Mouse (Mus musculus) forebrain, embryonic 14.5 days (tissue): ENCODE measurements at regions not wholly inside any gene's neighbourhood (a gene's known extent, or its start where the extent isn't known, plus 50 kb on each side); places are given as distances from the start of the nearest gene placed in this dataset.

Source experiments
- ATAC-seq: fragments of 200-750 bp; cut with Nextera tagmentation; 2 replicates; pipeline ENCODE4 v1.8.0; 2017; ENCODE audit warnings: mild to moderate bottlenecking, moderate library complexity
- DNase-seq: peaks from one replicate; pipeline ENCODE4 v3.0.0-alpha.2; 2015; ENCODE audit warnings: low spot score
- H3K27ac ChIP-seq: fragments of 300-500 bp; sonication (generic); 2 replicates; pipeline ENCODE4 v1.5.1; 2014; ENCODE audit warnings: low read depth, mild to moderate bottlenecking, control low read depth, low read length, moderate library complexity
- H3K27me3 ChIP-seq: fragments of 300-500 bp; sonication (generic); replicated peaks from 2 replicates; pipeline ENCODE4 v1.6.1; 2014; ENCODE audit warnings: low read length, control low read depth, mixed read lengths; ENCODE audit not compliant: control insufficient read depth, insufficient read depth
- H3K36me3 ChIP-seq: fragments of 300-500 bp; sonication (generic); 2 replicates; pipeline ENCODE4 v1.6.1; 2014; ENCODE audit warnings: low read length, control low read depth; ENCODE audit not compliant: control insufficient read depth, insufficient read depth
- H3K4me1 ChIP-seq: fragments of 300-500 bp; sonication (generic); 2 replicates; pipeline ENCODE4 v1.6.1; 2014; ENCODE audit warnings: antibody characterized with exemption, low read length, control low read depth; ENCODE audit not compliant: control insufficient read depth, insufficient read depth
- H3K4me2 ChIP-seq: fragments of 300-500 bp; sonication (generic); 2 replicates; pipeline ENCODE4 v1.6.1; 2014; ENCODE audit warnings: mild to moderate bottlenecking, control low read depth, low read length
- H3K4me3 ChIP-seq: fragments of 300-500 bp; sonication (generic); 2 replicates; pipeline ENCODE4 v1.5.1; 2014; ENCODE audit warnings: low read depth, low read length, control low read depth
- H3K9ac ChIP-seq: fragments of 300-500 bp; sonication (generic); 2 replicates; pipeline ENCODE4 v1.6.1; 2014; ENCODE audit warnings: mild to moderate bottlenecking, low read length, control low read depth, moderate library complexity
- H3K9me3 ChIP-seq: fragments of 300-500 bp; sonication (generic); replicated peaks from 2 replicates; pipeline ENCODE4 v1.6.1; 2016; ENCODE audit warnings: low read length, control low read depth, mixed read lengths; ENCODE audit not compliant: control insufficient read depth
- WGBS: fragments of 180-500 bp; shearing (Covaris S2); extraction: QIAGEN DNeasy Blood & Tissue Kit; methylation state at CpG from one replicate; pipeline ENCODE4 v1.1.7; 2014; 5-methylcytosine and 5-hydroxymethylcytosine counted together

DNA sequence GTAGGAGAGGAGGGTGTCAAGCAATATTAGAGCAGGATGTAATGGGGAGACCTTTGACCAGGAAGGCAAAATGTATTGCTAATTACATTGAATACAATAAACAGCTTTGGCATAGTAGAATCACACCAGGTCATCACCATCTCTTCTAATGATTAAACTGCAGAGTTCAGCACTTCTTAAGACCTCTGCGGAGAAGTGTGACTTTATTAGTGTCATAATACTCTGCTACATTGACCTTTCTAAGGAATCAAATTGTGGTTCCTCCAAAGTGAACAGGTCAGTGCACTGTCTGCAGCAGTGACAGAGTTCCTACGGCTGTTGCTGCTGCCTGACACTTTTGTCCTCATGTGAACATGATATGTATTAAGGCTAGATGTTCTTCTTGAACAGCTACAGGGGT lies 228.0 kb upstream of the Gm11042 start:
- no peak overlapping the region for H3K9ac ChIP-seq
- H3K36me3 ChIP-seq: no peaks in the 10 kb centered on the region
- 78% methylated on average over 2 of the region's 2 CpGs for WGBS
- no peaks in the 10 kb centered on the region for H3K4me1 ChIP-seq
- no peaks in the 10 kb centered on the region for H3K27me3 ChIP-seq
- no peak overlapping the region for H3K4me2 ChIP-seq
- no peak for DNase-seq
- H3K9me3 ChIP-seq: no peaks in the 10 kb centered on the region
- no peak overlapping the region for H3K27ac ChIP-seq
- no peak for ATAC-seq
- no peak overlapping the region for H3K4me3 ChIP-seq

DNA sequence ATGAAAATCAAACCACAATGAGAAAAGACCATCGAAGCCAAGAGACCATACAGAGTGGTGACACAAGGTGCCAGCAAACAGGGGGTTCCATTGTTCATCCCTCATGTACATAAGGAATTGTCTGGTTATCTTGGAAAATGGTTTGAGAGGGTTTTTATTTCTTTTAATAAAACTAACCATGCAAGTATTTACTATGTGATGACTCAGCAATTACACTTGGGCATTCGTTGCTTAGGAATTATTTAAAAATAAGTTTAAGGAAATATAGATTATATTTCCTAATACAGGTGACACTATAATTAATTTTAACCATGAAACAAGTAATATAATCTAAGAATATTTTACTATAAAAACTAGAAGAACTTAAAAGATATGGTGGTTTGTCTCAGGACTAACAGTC lies 218.7 kb upstream of the Gm11042 start:
- Histone ChIP-seq H3K4me1 (no peaks in the 10 kb centered on the region), H3K4me2 (no peak overlapping the region), H3K27ac (no peak overlapping the region), H3K27me3 (no peaks in the 10 kb centered on the region), H3K4me3 (no peak overlapping the region), H3K36me3 (no peaks in the 10 kb centered on the region), H3K9ac (no peak overlapping the region), H3K9me3 (no peaks in the 10 kb centered on the region)
- WGBS: 93% methylated on average over 2 of the region's 2 CpGs
- DNase-seq: no peak
- no peak for ATAC-seq

DNA sequence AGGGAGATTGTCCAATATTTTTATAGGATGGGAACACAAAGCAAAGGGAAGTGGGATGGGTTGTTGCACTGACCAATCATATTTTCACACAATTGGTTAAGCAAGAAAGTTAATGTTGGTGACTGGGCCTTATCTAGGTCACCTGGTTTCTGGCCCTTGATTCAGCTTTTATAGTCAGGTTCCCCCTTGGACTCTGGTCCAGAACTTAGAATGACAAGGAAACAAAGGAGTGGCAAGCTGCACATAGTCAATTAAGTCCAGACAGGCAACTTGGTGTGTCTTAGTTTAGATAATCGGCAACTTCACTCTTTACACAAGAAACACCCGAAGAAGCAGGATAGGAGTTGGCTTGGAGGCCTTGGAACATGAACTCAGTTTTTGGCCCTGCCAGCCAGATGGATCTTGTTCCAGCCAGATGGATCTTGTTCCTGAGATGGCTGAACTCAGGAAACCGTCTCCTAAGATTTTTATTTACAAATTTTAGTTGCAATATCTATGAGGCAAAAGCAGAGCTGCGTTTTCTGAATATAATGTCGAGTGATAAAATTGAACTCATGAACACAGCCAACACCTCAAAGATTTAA lies 212.9 kb upstream of the Gm11042 start:
- Histone ChIP-seq H3K9me3 (no peaks in the 10 kb centered on the region), H3K4me3 (no peak overlapping the region), H3K9ac (no peak overlapping the region), H3K27me3 (no peaks in the 10 kb centered on the region), H3K4me2 (no peak overlapping the region), H3K4me1 (peaks cover 8% of the 10 kb centered on the region), H3K27ac (no peak overlapping the region), H3K36me3 (no peaks in the 10 kb centered on the region)
- DNase-seq: no peak
- no peak for ATAC-seq
- WGBS: 84% methylated on average over 5 of the region's 5 CpGs

DNA sequence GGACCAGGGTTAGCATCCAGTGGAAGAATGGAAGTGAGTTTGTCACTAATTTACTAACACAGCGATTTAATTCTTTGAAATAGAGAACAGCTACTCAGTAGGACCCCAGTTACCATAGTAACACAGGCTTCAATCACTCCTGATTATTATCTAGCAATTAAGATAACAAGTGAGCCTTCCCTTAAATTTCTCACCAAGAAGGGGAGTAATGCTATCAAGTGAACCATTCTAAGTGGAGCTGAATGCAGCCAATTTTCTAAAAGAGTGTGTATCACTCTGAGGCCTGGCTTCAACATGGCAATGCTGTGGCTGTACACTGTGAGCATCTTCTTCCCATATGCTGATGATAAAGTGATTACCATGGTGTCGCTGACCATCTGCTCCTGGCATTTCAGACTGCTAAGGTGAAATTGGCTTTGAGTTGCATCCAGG lies 211.0 kb upstream of the Gm11042 start:
- Histone ChIP-seq H3K4me3 (no peak overlapping the region), H3K9me3 (no peaks in the 10 kb centered on the region), H3K27ac (peak overlapping the region; percentile 17; the same call in 1 of the 2 replicates), H3K36me3 (no peaks in the 10 kb centered on the region), H3K9ac (no peak overlapping the region), H3K27me3 (no peaks in the 10 kb centered on the region), H3K4me2 (no peak overlapping the region), H3K4me1 (peaks cover 8% of the 10 kb centered on the region)
- 21% methylated on average over 2 of the region's 2 CpGs for WGBS
- peak; percentile 93 for ATAC-seq
- DNase-seq: peak; percentile 84

GRCm38 (mm10) chr12:74523988-74524387 lies 207.8 kb upstream of the Gm11042 start:
- Histone ChIP-seq H3K9ac (no peak overlapping the region), H3K4me2 (no peak overlapping the region), H3K9me3 (no peaks in the 10 kb centered on the region), H3K27ac (no peak overlapping the region), H3K4me3 (no peak overlapping the region), H3K27me3 (no peaks in the 10 kb centered on the region), H3K4me1 (peaks cover 8% of the 10 kb centered on the region), H3K36me3 (no peaks in the 10 kb centered on the region)
- no peak for ATAC-seq
- no peak for DNase-seq

DNA sequence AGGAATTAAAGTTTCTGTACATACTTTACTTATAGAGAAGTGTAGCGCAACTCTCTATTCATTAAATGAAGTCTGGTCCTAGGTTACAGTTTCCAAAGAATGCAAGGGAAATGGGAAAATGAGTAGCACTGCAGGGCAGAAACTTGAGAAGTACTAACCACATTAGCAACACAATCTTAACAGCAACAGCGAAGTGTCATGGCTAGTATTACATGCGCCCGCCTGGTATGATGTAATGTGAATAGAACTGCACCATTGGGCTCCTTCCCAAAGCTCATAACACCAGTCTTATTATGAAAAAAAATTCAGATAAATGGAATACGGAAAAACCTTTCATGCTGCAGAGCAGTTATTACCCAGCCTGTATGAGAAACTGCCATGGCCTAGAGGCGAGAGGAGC lies 201.8 kb upstream of the Gm11042 start:
- ATAC-seq (no peak), DNase-seq (no peak)
- no peak overlapping the region for H3K4me3 ChIP-seq
- H3K36me3 ChIP-seq: no peaks in the 10 kb centered on the region
- H3K4me2 ChIP-seq: no peak overlapping the region
- H3K9ac ChIP-seq: no peak overlapping the region
- no peaks in the 10 kb centered on the region for H3K27me3 ChIP-seq
- H3K4me1 ChIP-seq: no peaks in the 10 kb centered on the region
- H3K9me3 ChIP-seq: no peaks in the 10 kb centered on the region
- WGBS: 89% methylated on average over 6 of the region's 6 CpGs
- H3K27ac ChIP-seq: no peak overlapping the region

- H3K27me3 ChIP-seq: no peaks in the 10 kb centered on the region
- H3K36me3 ChIP-seq: no peaks in the 10 kb centered on the region
- no peak overlapping the region for H3K4me2 ChIP-seq
- H3K4me1 ChIP-seq: no peaks in the 10 kb centered on the region
- 62% methylated on average over 3 of the region's 3 CpGs for WGBS
- peak; percentile 60 for ATAC-seq
- no peak overlapping the region for H3K27ac ChIP-seq
- H3K9ac ChIP-seq: no peak overlapping the region
- H3K4me3 ChIP-seq: no peak overlapping the region
- H3K9me3 ChIP-seq: no peaks in the 10 kb centered on the region
- DNase-seq: peak; percentile 16
Measured at GRCm38 (mm10) chr12:74516527-74516926, 200.3 kb upstream of the Gm11042 start.

DNA sequence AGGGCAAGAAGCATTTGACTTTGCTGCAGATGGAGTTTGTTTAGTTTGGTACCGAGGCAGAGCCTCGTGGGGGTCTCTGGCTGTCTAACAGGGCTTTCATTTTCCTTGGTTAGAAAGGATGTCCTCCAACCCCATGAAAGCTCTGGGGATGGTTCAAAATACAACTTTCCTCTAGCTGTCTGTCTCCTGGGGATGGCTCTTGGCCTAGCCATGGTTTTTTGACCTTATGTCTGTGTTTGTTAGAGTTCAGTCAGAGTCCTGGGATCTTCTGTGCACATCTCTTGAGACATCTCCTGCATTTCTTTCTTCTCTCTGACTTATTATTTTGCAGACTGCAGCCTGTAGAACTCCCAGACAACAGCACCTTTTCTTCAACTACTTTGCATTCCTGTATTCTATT lies 186.6 kb upstream of the Gm11042 start:
- H3K27ac ChIP-seq: no peak overlapping the region
- DNase-seq: no peak
- no peaks in the 10 kb centered on the region for H3K9me3 ChIP-seq

GRCm38 (mm10) chr12:74477619-74478018 lies 161.4 kb upstream of the Gm11042 start:
- Histone ChIP-seq H3K9me3 (no peaks in the 10 kb centered on the region), H3K4me2 (no peak overlapping the region), H3K4me1 (no peaks in the 10 kb centered on the region), H3K27me3 (no peaks in the 10 kb centered on the region), H3K27ac (no peak overlapping the region), H3K4me3 (no peak overlapping the region), H3K36me3 (no peaks in the 10 kb centered on the region), H3K9ac (no peak overlapping the region)
- ATAC-seq (no peak), DNase-seq (no peak)
- WGBS: 69% methylated on average over 2 of the region's 2 CpGs

More for the DNA sequence above, 186.6 kb upstream of the Gm11042 start:
- WGBS: 84% methylated on average over 2 of the region's 2 CpGs
- Histone ChIP-seq H3K27me3 (no peaks in the 10 kb centered on the region), H3K4me3 (no peak overlapping the region), H3K4me2 (no peak overlapping the region), H3K36me3 (no peaks in the 10 kb centered on the region), H3K9ac (no peak overlapping the region), H3K4me1 (no peaks in the 10 kb centered on the region)
- ATAC-seq: no peak
